Mouse (Mus musculus): ENCODE results near the gene Cux1. TPM values are rescaled to one million over a fixed set of nuclear protein-coding genes. Genes with fewer than 3 reads are reported as not detected.

The Cux1 gene
- polyA plus RNA-seq, 1 experiment from 2014 or later, result 106 TPM

GRCm38 (mm10) chr5:136551571-136551970 is 15.7 kb downstream of the Cux1 start:
- Histone ChIP-seq H3K27ac (no peak overlapping the region), H3K4me1 (replicated peaks) (peaks cover 70% of the 10 kb centered on the region), H3K36me3 (peaks cover 2% of the 10 kb centered on the region; the same call in 1 of the 2 replicates), H3K4me3 (no peak overlapping the region), H3K9ac (no peak overlapping the region), H3K27me3 (no peaks in the 10 kb centered on the region), H3K4me2 (no peak overlapping the region), H3K9me3 (no peaks in the 10 kb centered on the region)
- no peak for ATAC-seq (ENCODE audit: low FRiP score)
- WGBS, result 79% methylated on average over 6 of the region's 6 CpGs

DNA sequence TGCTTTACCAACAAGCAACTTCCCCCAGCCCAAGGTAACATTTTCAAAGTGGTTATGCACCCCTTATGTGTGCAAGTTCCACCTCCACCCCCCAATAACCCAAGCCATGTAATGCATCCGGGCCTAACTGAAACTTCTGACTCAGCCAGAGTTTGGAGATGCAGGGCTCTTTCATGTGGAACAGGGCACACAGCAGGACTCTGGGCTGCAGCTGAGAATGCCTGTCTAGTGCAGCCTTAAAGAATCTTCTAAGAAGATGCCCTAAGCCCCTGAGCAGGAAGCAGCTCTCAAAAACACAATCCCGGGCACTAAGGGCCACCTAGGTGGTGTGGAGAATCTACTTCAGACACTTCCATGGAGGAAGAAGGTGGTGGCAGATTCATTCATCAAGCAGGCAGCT is 16.6 kb downstream of the Cux1 start:
- Histone ChIP-seq H3K36me3 (no peaks in the 10 kb centered on the region), H3K4me2 (no peak overlapping the region), H3K27ac (no peak overlapping the region), H3K9me3 (no peaks in the 10 kb centered on the region), H3K4me3 (no peak overlapping the region), H3K27me3 (no peaks in the 10 kb centered on the region), H3K9ac (no peak overlapping the region), H3K4me1 (replicated peaks) (peaks cover 69% of the 10 kb centered on the region)
- 6% methylated on average over 2 of the region's 2 CpGs for WGBS
- ATAC-seq (ENCODE audit: low FRiP score), result no peak

DNA sequence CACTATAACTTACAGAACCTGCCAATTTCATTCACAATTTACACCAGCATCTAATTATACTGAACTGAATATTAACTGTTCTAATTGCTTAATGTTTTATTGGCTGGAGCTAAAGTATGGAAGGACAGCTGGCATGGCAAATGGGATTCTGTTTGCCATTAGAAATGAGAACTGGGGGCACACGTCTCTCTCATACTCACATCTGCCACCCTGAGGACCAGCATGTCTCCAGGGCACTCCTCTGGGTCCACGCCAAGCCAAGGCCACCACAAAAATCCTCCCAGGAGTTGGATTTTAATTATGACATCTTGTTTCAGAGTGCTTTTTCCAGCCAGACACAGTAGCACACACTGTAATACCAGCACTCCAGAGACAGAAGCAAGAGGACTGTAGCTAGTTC is 18.5 kb downstream of the Cux1 start:
- H3K9ac ChIP-seq, result no peak overlapping the region
- no peak overlapping the region for H3K4me3 ChIP-seq
- H3K27ac ChIP-seq, result no peak overlapping the region
- H3K9me3 ChIP-seq, result no peaks in the 10 kb centered on the region
- 43% methylated on average over 2 of the region's 2 CpGs for WGBS
- H3K4me1 ChIP-seq (replicated peaks), result peaks cover 62% of the 10 kb centered on the region
- H3K36me3 ChIP-seq, result no peaks in the 10 kb centered on the region
- H3K4me2 ChIP-seq, result no peak overlapping the region
- H3K27me3 ChIP-seq, result no peaks in the 10 kb centered on the region
- ATAC-seq (ENCODE audit: low FRiP score), result no peak

DNA sequence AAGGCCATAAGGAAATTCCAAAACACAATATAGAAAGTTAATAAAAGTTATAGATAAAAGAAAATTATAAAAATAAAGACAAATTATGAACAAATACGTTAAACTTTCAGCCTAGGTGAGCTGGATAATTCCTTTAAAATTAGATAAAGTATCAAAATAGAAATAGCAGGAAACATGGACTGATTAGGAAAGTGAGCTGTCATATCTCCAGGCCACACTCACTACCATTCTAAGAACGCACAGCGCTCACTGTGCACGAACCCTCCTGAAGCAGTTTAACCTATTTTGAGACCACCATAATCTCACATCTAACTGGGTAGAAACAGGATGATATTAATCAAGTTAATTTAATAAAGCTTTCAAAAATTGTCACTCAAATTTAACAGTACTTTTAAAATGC is 22.2 kb downstream of the Cux1 start:
- WGBS, result 93% methylated on average over 4 of the region's 4 CpGs
- H3K36me3 ChIP-seq, result no peaks in the 10 kb centered on the region
- no peaks in the 10 kb centered on the region for H3K27me3 ChIP-seq
- no peak overlapping the region for H3K9ac ChIP-seq
- no peak overlapping the region for H3K4me2 ChIP-seq
- no peak overlapping the region for H3K27ac ChIP-seq
- no peak overlapping the region for H3K4me3 ChIP-seq
- ATAC-seq (ENCODE audit: low FRiP score), result no peak
- H3K4me1 ChIP-seq (replicated peaks), result peaks cover 38% of the 10 kb centered on the region
- H3K9me3 ChIP-seq, result no peaks in the 10 kb centered on the region

- ATAC-seq (ENCODE audit: low FRiP score), result no peak
- peaks cover 27% of the 10 kb centered on the region for H3K4me1 ChIP-seq (replicated peaks)
- H3K4me3 ChIP-seq, result no peak overlapping the region
- no peaks in the 10 kb centered on the region for H3K36me3 ChIP-seq
- H3K9ac ChIP-seq, result no peak overlapping the region
- H3K9me3 ChIP-seq, result no peaks in the 10 kb centered on the region
- no peak overlapping the region for H3K4me2 ChIP-seq
- no peak overlapping the region for H3K27ac ChIP-seq
- no peaks in the 10 kb centered on the region for H3K27me3 ChIP-seq
Observed at GRCm38 (mm10) chr5:136543171-136543570, 24.1 kb downstream of the Cux1 start.

GRCm38 (mm10) chr5:136540952-136541351 is 26.3 kb downstream of the Cux1 start:
- Histone ChIP-seq H3K27ac (no peak overlapping the region; the same call in 1 of the 2 replicates), H3K9ac (no peak overlapping the region), H3K4me3 (no peak overlapping the region), H3K27me3 (no peaks in the 10 kb centered on the region), H3K36me3 (no peaks in the 10 kb centered on the region), H3K4me1 (replicated peaks) (peaks cover 29% of the 10 kb centered on the region), H3K4me2 (no peak overlapping the region), H3K9me3 (no peaks in the 10 kb centered on the region)
- ATAC-seq (ENCODE audit: low FRiP score), result no peak

DNA sequence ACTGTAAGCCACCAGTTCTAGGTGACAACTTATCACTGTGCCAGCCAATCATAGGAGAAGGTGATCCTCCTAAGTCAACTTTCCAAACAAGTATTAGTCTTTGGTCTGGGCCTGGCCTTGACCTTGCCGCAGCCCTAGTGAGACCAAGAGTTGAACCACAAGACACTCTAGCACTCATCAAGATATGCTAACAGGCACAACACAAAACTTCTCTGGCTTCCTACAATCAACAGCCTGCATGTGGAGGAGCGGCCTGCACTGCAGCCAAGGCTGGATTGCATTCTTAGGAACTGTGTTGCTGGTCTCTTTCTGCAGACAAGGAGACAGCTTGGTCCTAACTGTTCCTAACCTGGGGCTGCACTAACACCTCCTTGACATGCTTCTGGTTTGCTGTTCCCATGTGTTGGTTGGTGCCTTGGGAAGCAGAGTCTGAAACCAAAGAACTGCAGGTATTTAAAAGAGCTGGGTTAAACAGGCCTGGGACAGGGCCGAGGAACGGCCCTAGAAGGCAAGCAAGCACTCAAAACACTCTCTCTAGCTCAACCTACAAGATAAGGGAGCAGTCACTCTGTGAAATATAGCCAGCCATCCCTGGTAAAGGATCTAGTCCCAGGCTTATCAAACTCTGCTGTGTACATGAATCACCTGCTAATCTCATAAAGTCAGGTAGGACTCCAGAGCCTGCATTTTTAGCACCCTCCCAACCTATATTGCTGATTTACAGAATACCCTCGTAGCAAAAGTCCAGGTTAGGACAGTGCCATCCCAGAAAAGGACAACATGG is 27.0 kb downstream of the Cux1 start:
- Histone ChIP-seq H3K36me3 (no peaks in the 10 kb centered on the region), H3K27ac (no peak overlapping the region), H3K4me3 (no peak overlapping the region), H3K4me1 (replicated peaks) (peaks cover 24% of the 10 kb centered on the region), H3K9ac (no peak overlapping the region), H3K9me3 (no peaks in the 10 kb centered on the region), H3K27me3 (no peaks in the 10 kb centered on the region), H3K4me2 (no peak overlapping the region)
- 94% methylated on average over 5 of the region's 5 CpGs for WGBS
- ATAC-seq (ENCODE audit: low FRiP score), result no peak

DNA sequence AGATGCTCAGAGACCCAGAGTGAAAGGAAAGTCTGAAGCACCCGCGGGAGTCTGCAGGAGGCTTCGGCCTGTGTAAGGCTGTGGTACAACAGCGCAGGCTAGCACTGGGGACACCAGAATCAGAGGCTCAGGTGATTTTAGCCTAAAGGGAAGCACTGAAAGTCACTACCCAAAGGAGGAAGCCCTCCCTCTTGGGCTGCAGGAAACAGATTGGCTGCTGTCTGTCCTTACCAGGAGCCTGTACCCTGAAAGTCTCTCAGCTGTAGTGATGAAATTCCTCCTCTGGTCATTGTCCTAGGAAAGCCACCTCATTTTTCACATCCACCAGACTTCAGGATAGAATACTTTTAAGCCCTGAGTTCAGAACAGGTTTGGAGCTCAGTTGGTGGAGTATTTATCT is 30.5 kb downstream of the Cux1 start:
- Histone ChIP-seq H3K4me1 (replicated peaks) (peaks cover 28% of the 10 kb centered on the region), H3K27ac (no peak overlapping the region), H3K9ac (0 out of 2 replicates have a peak overlapping the region, but pooled peaks have one; percentile 40), H3K27me3 (no peaks in the 10 kb centered on the region), H3K36me3 (no peaks in the 10 kb centered on the region), H3K9me3 (no peaks in the 10 kb centered on the region), H3K4me2 (no peak overlapping the region), H3K4me3 (no peak overlapping the region)
- no peak for ATAC-seq (ENCODE audit: low FRiP score)
- WGBS, result 88% methylated on average over 4 of the region's 4 CpGs

DNA sequence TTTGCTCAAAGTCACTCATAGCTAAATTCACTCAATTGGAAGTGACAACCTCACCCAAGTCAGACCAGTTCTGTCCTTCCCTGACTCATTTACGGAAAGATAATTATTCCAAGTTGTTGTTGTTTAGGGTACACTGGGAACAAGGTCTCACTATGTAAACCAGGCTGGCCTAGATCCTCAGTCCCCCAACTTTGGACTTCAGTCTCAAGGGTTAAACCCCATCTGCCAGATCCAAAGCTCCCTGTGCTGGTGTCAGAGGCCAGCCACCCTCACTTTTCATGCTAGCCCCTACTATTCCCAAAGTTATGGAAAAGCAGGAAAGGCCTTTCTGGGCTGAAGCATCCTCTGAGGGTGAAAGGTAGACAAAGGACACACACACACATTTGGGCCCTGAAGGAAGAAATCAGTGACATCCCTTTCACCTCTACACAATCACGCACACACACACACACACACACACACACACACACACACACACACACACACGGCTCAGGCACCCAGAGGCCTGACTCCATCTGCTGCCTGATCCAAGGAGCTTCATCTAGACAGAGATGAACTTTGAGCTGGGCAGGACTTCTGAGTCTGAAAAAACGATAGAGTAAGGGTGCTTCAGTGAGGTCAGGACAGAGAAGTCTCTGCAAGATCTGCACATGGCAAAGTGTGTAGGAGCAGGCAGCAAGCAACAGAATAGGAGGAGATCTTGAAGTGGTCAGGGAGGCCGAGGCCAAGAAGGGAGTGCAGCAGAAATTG is 31.1 kb downstream of the Cux1 start:
- Histone ChIP-seq H3K27me3 (no peaks in the 10 kb centered on the region), H3K36me3 (no peaks in the 10 kb centered on the region), H3K9ac (0 out of 2 replicates have a peak overlapping the region, but pooled peaks have one; percentile 40), H3K4me1 (replicated peaks) (peaks cover 28% of the 10 kb centered on the region), H3K27ac (no peak overlapping the region), H3K4me3 (no peak overlapping the region), H3K4me2 (no peak overlapping the region), H3K9me3 (no peaks in the 10 kb centered on the region)
- 84% methylated on average over 5 of the region's 5 CpGs for WGBS
- no peak for ATAC-seq (ENCODE audit: low FRiP score)

DNA sequence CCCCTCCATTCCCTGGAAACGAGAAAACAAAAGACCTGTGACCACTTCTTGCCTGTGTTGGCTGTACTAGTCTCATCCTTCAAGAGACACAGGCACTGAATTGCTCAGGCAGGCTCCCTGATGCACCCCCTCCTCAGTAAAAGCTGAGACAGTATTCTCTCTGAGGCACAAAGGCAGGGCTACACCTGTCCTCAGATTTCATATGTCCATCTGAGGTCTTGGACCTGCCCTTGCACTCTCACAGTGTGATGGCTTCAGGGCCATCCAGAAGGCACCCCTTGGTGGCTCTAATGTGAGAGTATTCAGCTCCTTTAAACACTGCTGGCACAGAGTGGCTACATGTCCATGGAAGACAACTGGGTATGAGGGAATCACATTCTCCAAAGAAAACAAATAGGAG is 32.1 kb downstream of the Cux1 start:
- WGBS, result 67% methylated on average over 1 of the region's 1 CpGs
- no peak overlapping the region for H3K9ac ChIP-seq
- H3K4me3 ChIP-seq, result no peak overlapping the region
- ATAC-seq (ENCODE audit: low FRiP score), result no peak
- H3K27ac ChIP-seq, result no peak overlapping the region
- H3K4me1 ChIP-seq (replicated peaks), result peaks cover 24% of the 10 kb centered on the region
- H3K27me3 ChIP-seq, result no peaks in the 10 kb centered on the region
- no peaks in the 10 kb centered on the region for H3K36me3 ChIP-seq
- H3K9me3 ChIP-seq, result no peaks in the 10 kb centered on the region
- no peak overlapping the region for H3K4me2 ChIP-seq

GRCm38 (mm10) chr5:136533371-136534276 is 33.7 kb downstream of the Cux1 start:
- WGBS, result 92% methylated on average over 11 of the region's 11 CpGs
- Histone ChIP-seq H3K9me3 (no peaks in the 10 kb centered on the region), H3K27ac (no peak overlapping the region), H3K4me3 (no peak overlapping the region), H3K4me1 (replicated peaks) (peaks cover 20% of the 10 kb centered on the region), H3K27me3 (no peaks in the 10 kb centered on the region), H3K9ac (no peak overlapping the region), H3K4me2 (no peak overlapping the region), H3K36me3 (no peaks in the 10 kb centered on the region)
- no peak for ATAC-seq (ENCODE audit: low FRiP score)

DNA sequence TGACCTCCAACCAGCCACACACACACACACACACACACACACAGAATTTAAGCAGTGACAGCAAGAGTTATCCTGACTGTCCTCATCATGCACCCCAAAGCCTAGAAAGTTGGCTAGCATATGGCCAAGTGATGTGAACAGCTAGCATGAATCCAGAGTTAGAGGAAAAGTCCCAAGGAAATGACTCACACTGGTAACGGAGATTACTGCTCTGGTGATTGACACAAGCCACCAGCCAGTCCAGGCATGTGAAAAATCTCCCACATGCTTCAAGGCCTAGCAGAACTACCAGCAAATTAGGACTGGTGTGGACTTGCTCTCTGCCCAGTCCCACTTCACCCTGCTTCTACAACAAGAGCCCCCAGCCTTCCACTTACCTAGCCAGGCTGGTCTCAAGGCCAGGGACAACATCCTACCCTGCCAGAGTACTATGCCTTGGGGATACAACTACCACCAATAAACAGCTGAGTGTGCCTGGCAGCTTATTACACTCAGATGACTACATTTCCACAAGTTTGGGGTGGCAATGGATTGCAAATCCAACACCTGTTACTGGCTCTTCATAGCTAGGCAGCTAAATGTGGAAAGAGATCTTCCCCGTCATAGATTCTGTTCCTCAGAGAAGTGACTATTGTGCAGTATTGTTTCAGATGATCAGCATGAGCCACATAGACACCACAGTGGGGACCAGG is 35.5 kb downstream of the Cux1 start:
- Histone ChIP-seq H3K9ac (no peak overlapping the region), H3K4me1 (replicated peaks) (peaks cover 28% of the 10 kb centered on the region), H3K27ac (no peak overlapping the region), H3K36me3 (no peaks in the 10 kb centered on the region), H3K27me3 (no peaks in the 10 kb centered on the region), H3K9me3 (no peaks in the 10 kb centered on the region), H3K4me2 (no peak overlapping the region), H3K4me3 (no peak overlapping the region)
- ATAC-seq (ENCODE audit: low FRiP score), result no peak
- WGBS, result 81% methylated on average over 2 of the region's 2 CpGs

All from hindbrain, embryonic 13.5 days (tissue).